Mouse (Mus musculus) liver, adult 10 weeks (tissue): Measurements from ENCODE around the gene H1fnt. TPM values are rescaled to one million over a fixed set of nuclear protein-coding genes. Genes with fewer than 3 reads are reported as not detected.

Experiments
- polyA plus RNA-seq: library from polyadenylated mRNA; stranded (reverse); fragments of 350-450 nt; fragmentation: Illumina TruSeq; extraction: RNeasy Lipid Tissue Mini Kit (QIAGEN cat#74804); gene quantifications from one replicate; pipeline ENCODE4 v1.2.3, GENCODE M21; 2014; ENCODE audit warnings: low read depth, low replicate concordance

Gene H1fnt
- polyA plus RNA-seq = not detected

DNA sequence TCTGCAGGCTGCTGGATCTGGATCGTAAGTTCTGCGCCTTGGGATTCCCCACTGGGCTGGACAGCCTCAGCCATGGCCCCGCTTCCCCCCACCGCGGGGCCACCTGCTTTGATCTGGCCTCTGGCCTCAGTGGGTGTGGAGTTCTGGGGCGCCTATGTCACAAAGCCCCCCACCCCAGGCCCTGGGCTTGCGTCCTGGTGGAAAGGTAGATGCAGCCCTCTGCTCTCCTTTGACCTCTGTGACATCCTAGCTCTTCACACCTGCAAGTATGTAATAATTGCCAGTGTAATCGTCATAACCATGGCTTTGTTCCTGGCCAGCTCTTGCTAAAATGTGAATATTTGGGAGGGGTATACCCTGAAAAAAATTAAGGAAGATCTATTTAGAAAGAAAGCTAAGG, at the start of gene H1fnt:
TSS of gene H1fnt (minus strand) at position 101 of the 400 bp plus-strand sequence.

GRCm38 (mm10) chr15:98295628-98296551, 38.8 kb upstream of the H1fnt start, which contains the start of gene Zfp641:
TSS of gene Zfp641 (minus strand) at chr15:98296161.

DNA sequence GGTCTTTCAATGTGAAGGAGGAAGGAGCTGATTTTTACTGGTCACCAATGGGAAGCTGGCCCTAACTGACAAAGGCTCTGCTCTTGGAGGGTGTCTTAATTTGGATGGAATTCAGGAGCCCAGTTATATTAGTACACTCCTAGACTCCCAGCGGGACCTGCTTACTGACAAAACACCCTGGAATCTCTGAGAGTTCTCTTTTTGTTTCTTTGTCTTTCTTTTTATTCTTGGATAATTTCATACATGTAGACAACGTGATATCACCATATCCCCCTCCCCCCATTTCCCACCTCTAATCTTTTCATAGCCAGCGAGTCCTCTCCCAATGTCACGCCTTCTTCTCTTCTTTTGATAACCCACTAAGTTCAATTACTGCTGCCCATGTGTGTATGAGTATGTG, 22.7 kb downstream of the H1fnt start, which contains the start of gene Olfr286:
TSS of gene Olfr286 (minus strand) at position 101 of the 400 bp plus-strand sequence.

DNA sequence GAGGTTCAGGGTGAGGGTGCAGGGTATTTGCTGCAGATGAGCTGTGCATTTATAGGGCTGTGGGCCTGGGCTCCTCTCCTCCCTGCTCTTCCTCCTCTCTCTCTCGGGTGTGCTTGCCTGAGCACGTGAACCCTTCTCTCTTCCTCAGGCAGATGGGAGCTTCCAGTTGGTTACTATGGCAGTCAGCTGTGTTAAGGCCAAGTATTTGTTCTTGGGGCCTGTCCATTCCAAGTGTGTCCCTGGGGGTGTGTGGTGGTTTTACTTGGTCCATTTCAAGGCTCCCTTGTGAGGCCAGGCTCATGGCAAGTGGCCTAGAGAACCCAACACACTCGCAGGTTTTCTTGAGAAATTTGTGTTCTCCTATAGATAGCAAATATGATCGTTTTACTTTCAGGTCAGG, 36.2 kb downstream of the H1fnt start, which contains the start of the genes Gm44579 and Olfr287:
TSS of gene Gm44579 (minus strand) at position 101 of the 400 bp plus-strand sequence.
TSS of gene Olfr287 (minus strand) at position 180 of the 400 bp plus-strand sequence.

Other genes with a start within 250 kb of the H1fnt start
- gene Pfkm, start 164.7 kb downstream of the H1fnt start, polyA plus RNA-seq = 2.6 TPM
- 8.6 TPM for gene Senp1, start 163.5 kb downstream of the H1fnt start, polyA plus RNA-seq
- 16.2 TPM for gene Asb8, start 91.7 kb downstream of the H1fnt start, polyA plus RNA-seq
- gene Ccdc184, start 90.1 kb downstream of the H1fnt start, polyA plus RNA-seq = not detected
- gene Olfr288, start 61.8 kb downstream of the H1fnt start, polyA plus RNA-seq = not detected
- not detected for gene Gm44579, start 36.3 kb downstream of the H1fnt start, polyA plus RNA-seq
- not detected for gene Olfr287, start 36.2 kb downstream of the H1fnt start, polyA plus RNA-seq
- not detected for gene Olfr286, start 22.8 kb downstream of the H1fnt start, polyA plus RNA-seq
- 0.32 TPM for gene Zfp641, start 38.9 kb upstream of the H1fnt start, polyA plus RNA-seq
- gene Olfr285, start 60.1 kb upstream of the H1fnt start, polyA plus RNA-seq = not detected
- gene Olfr284, start 83.7 kb upstream of the H1fnt start, polyA plus RNA-seq = not detected
- not detected for gene Olfr283, start 123.7 kb upstream of the H1fnt start, polyA plus RNA-seq
- not detected for gene Olfr282, start 173.9 kb upstream of the H1fnt start, polyA plus RNA-seq
- not detected for gene Olfr281, start 195.3 kb upstream of the H1fnt start, polyA plus RNA-seq
- not detected for gene OR5BS1P, start 212.6 kb upstream of the H1fnt start, polyA plus RNA-seq
- not detected for gene Lalba, start 225.4 kb upstream of the H1fnt start, polyA plus RNA-seq
- gene Olfr279, start 235.1 kb upstream of the H1fnt start, polyA plus RNA-seq = not detected